Mouse (Mus musculus) left cerebral cortex, adult 2 months (tissue): Measurements from ENCODE around the gene Mrpl17. TPM values are rescaled to one million over a fixed set of nuclear protein-coding genes. Genes with fewer than 3 reads are reported as not detected.
"Not testable (repeated sequence)": the region's sequence is repeated elsewhere in the genome, so short reads cannot be mapped to it uniquely, and the experiment has no call there.

Experiments used
- DNase-seq, 2 experiments: peaks; one replicate each; pipeline ENCODE4 v3.0.0; 2021 to 2022; ENCODE audit warnings: low spot score in 2 of 2, mixed read lengths in 1 of 2; ENCODE audit errors: extremely low spot score in 1 of 2
- H3K27ac ChIP-seq: fragments of 200-600 bp; 2 replicates; pipeline ENCODE4 v1.8.1; 2022
- H3K4me3 ChIP-seq: fragments of 200-600 bp; 2 replicates; pipeline ENCODE4 v1.8.1; 2022
- CTCF ChIP-seq: fragments of 200-600 bp; IDR thresholded peaks from 2 replicates; pipeline ENCODE4 v1.8.1; 2022; ENCODE audit warnings: antibody characterized with exemption, mild to moderate bottlenecking, moderate library complexity
- intact Hi-C: fragments of 180-260 bp; cut with DNase I; formaldehyde crosslinking; loops from one replicate; pipeline ENCODE4 v1.15.1; 2025
- long read RNA-seq, 2 experiments: library from polyadenylated mRNA; stranded (forward); transcript quantifications; one replicate each; pipeline ENCODE4 v2.0.0; 2021; ENCODE audit warnings: borderline mapping rate in 2 of 2
- total RNA-seq, 2 experiments: library from RNA; stranded (reverse); gene quantifications; 2 replicates each; pipeline ENCODE4 v1.2.3; 2021

The Mrpl17 gene
- total RNA-seq: 100 to 1,000 TPM in 1 of 2 experiments, 10 to 100 TPM in 1; 97.3 to 101 TPM
- long read RNA-seq, experiment 1, full-length matches to known transcripts: 30 of 30 reads
- long read RNA-seq, experiment 1, partial matches to known transcripts: 0 of 30 reads
- long read RNA-seq, experiment 1, other reads (novel, unspliced or antisense): 0 of 30 reads
- long read RNA-seq, experiment 2, full-length matches to known transcripts: 26 of 28 reads
- long read RNA-seq, experiment 2, partial matches to known transcripts: 0 of 28 reads
- long read RNA-seq, experiment 2, other reads (novel, unspliced or antisense): 2 of 28 reads

GRCm38 (mm10) chr7:105810877-105811489, at the start of gene Mrpl17:
Mrpl17 (minus strand) TSS chr7:105811099.
- intact Hi-C loops: loop anchor here (1.0 to 5.0 kb wide), 5 partner anchors 58 to 169 kb away; partner anchors contain the start of genes Arfip2, Gm45799, Ilk and Taf10
- H3K27ac ChIP-seq: peak within 1 kb of the TSS; percentile 93
- TF ChIP-seq CTCF: peak; percentile 99
- peak within 1 kb of the TSS; percentile 86 for H3K4me3 ChIP-seq
- DNase-seq: peak; percentile 100

- H3K27ac ChIP-seq, intact Hi-C loops, H3K4me3 ChIP-seq, DNase-seq: not testable (repeated sequence)
These were observed 45.0 kb upstream of the Mrpl17 start for GRCm38 (mm10) chr7:105855718-105856560.

- Histone ChIP-seq H3K4me3 (no peak overlapping the region), H3K27ac (no peak overlapping the region)
- no peak for DNase-seq
- intact Hi-C loops: no loop called here
- TF ChIP-seq CTCF: no peak
These were observed 13.4 kb upstream of the Mrpl17 start for GRCm38 (mm10) chr7:105824281-105824680.

- no peak overlapping the region for H3K27ac ChIP-seq
- DNase-seq: no peak
- peak; percentile 81 for TF ChIP-seq CTCF
- no peak overlapping the region for H3K4me3 ChIP-seq
- intact Hi-C loops: loop anchor here (2.0 kb wide), 1 partner anchor 270 kb away; no protein-coding TSS in a partner anchor
These were observed 7.6 kb upstream of the Mrpl17 start for GRCm38 (mm10) chr7:105818483-105818882.

GRCm38 (mm10) chr7:105816736-105817135, 5.8 kb upstream of the Mrpl17 start:
- intact Hi-C loops: loop anchor here (1.0 kb wide), 1 partner anchor 90 kb away; no protein-coding TSS in a partner anchor
- DNase-seq: no peak
- peak; percentile 57 for TF ChIP-seq CTCF
- Histone ChIP-seq H3K27ac (no peak overlapping the region), H3K4me3 (no peak overlapping the region)

- no peak for TF ChIP-seq CTCF
- H3K4me3 ChIP-seq: no peak overlapping the region
- intact Hi-C loops: loop anchor here (5.0 kb wide), 1 partner anchor 171 kb away; the partner anchor contains the start of genes Arfip2, Gm45799 and Timm10b
- DNase-seq: no peak
- H3K27ac ChIP-seq: no peak overlapping the region
These were observed 2.4 kb upstream of the Mrpl17 start for GRCm38 (mm10) chr7:105813326-105813725.

- no peak for DNase-seq
- H3K27ac ChIP-seq: no peak overlapping the region
- TF ChIP-seq CTCF: no peak
- intact Hi-C loops: loop anchor here (5.0 kb wide), 1 partner anchor 170 kb away; the partner anchor contains the start of genes Arfip2, Gm45799 and Timm10b
- no peak overlapping the region for H3K4me3 ChIP-seq
These were observed 1.7 kb upstream of the Mrpl17 start for GRCm38 (mm10) chr7:105812566-105812965.

- intact Hi-C loops: loop anchor here (1.0 to 5.0 kb wide), 5 partner anchors 59 to 169 kb away; partner anchors contain the start of genes Arfip2, Gm45799, Ilk and Taf10
- Histone ChIP-seq H3K4me3 (peak overlapping the region; percentile 24; the same call in 1 of the 2 replicates), H3K27ac (peak overlapping the region; percentile 69; the same call in 1 of the 2 replicates)
- TF ChIP-seq CTCF: no peak
- no peak for DNase-seq
These were observed 617 bp upstream of the Mrpl17 start for GRCm38 (mm10) chr7:105811516-105811915.

GRCm38 (mm10) chr7:105810280-105810876, 521 bp downstream of the Mrpl17 start:
- Histone ChIP-seq H3K27ac (peak overlapping the region; percentile 93), H3K4me3 (peak overlapping the region; percentile 86)
- no peak for TF ChIP-seq CTCF
- intact Hi-C loops: loop anchor here (2.0 to 5.0 kb wide), 4 partner anchors 58 to 168 kb away; partner anchors contain the start of genes Arfip2, Gm45799, Taf10 and Timm10b
- peak in 1 of 2 experiments; percentile 39 for DNase-seq

GRCm38 (mm10) chr7:105809836-105810235, 1.1 kb downstream of the Mrpl17 start:
- TF ChIP-seq CTCF: no peak
- peak overlapping the region; percentile 93; the same call in 1 of the 2 replicates for H3K27ac ChIP-seq

GRCm38 (mm10) chr7:105808385-105808784, 2.5 kb downstream of the Mrpl17 start:
- no peak for TF ChIP-seq CTCF
- Histone ChIP-seq H3K27ac (no peak overlapping the region), H3K4me3 (no peak overlapping the region)
- DNase-seq: no peak
- intact Hi-C loops: no loop called here

More at GRCm38 (mm10) chr7:105809836-105810235, 1.1 kb downstream of the Mrpl17 start:
- intact Hi-C loops: loop anchor here (2.0 to 5.0 kb wide), 4 partner anchors 57 to 168 kb away; partner anchors contain the start of genes Arfip2, Gm45799, Taf10 and Timm10b
- H3K4me3 ChIP-seq: peak overlapping the region; percentile 86
- DNase-seq: no peak
